Mouse (Mus musculus) kidney, adult 2 months (tissue): ENCODE results near the gene Ndufv1. TPM values are rescaled to one million over a fixed set of nuclear protein-coding genes. Genes with fewer than 3 reads are reported as not detected.

ENCODE experiments used
- DNase-seq: peaks from one replicate; pipeline ENCODE4 v3.0.0; 2021
- H3K27ac ChIP-seq: fragments of 200-500 bp; 2 replicates; pipeline ENCODE4 v1.5.1; 2012; ENCODE audit warnings: low read depth, low read length, control low read depth, inconsistent platforms; ENCODE audit not compliant: insufficient read depth
- H3K27me3 ChIP-seq: fragments of 200-500 bp; replicated peaks from 2 replicates; pipeline ENCODE4 v1.6.1; 2012; ENCODE audit warnings: mild to moderate bottlenecking, moderate library complexity, low read length, inconsistent platforms; ENCODE audit not compliant: control insufficient read depth, insufficient read depth
- H3K36me3 ChIP-seq: fragments of 200-500 bp; 2 replicates; pipeline ENCODE4 v1.6.1; 2012; ENCODE audit warnings: mild to moderate bottlenecking, moderate library complexity, low read length, inconsistent platforms; ENCODE audit not compliant: control insufficient read depth, insufficient read depth
- H3K4me1 ChIP-seq: fragments of 200-500 bp; 2 replicates; pipeline ENCODE4 v1.6.1; 2011; ENCODE audit warnings: low read length; ENCODE audit not compliant: control insufficient read depth, insufficient read depth
- H3K4me3 ChIP-seq: fragments of 200-500 bp; 2 replicates; pipeline ENCODE4 v1.5.1; 2011; ENCODE audit warnings: mild to moderate bottlenecking, low read depth, low read length, control low read depth; ENCODE audit not compliant: insufficient read depth
- CTCF ChIP-seq: fragments of 200-500 bp; conservative IDR thresholded peaks from 2 replicates; pipeline ENCODE4 v1.5.1; 2011; ENCODE audit warnings: low read depth, mild to moderate bottlenecking, control low read depth, low read length, moderate library complexity, mixed read lengths; ENCODE audit not compliant: insufficient read depth, insufficient read length
- POLR2A ChIP-seq: fragments of 200-500 bp; IDR thresholded peaks from one replicate; pipeline ENCODE4 v1.6.1; 2011; ENCODE audit warnings: low read depth, low read length, control low read depth
- WGBS: fragments of 180-500 bp; shearing (Covaris S2); methylation state at CpG from one replicate; pipeline ENCODE4 v1.1.7; 2018; 5-methylcytosine and 5-hydroxymethylcytosine counted together
- polyA plus RNA-seq: library from polyadenylated mRNA; depleted of rRNA; stranded (reverse); fragments of >200 nt; gene quantifications from 2 replicates; pipeline ENCODE4 v1.2.3, GENCODE M21; 2012; rRNA removed

The Ndufv1 gene
- polyA plus RNA-seq, 1 experiment = 532 TPM

DNA sequence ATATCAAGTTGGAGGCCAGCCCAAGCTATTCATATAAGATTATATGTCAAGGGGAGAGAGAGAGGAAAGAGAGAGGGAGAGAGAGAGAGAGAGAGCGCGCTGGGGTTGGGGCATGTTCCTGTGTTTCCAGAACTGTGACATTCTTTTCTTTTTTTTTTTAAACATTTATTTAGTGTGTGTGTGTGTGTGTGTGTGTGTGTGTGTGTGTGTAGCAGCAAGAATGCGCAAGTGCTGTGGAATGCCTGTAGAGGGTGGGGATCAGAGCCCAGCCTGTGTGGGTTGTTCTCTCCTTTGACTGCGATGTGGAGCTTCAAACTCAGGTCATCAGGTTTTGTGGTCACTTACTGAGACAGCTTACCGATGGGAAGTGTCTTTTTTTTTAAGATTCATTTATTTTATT, 52.4 kb downstream of the Ndufv1 start:
- 66% methylated on average over 5 of the region's 5 CpGs for WGBS
- no peak for DNase-seq
- H3K36me3 ChIP-seq = no peaks in the 10 kb centered on the region

DNA sequence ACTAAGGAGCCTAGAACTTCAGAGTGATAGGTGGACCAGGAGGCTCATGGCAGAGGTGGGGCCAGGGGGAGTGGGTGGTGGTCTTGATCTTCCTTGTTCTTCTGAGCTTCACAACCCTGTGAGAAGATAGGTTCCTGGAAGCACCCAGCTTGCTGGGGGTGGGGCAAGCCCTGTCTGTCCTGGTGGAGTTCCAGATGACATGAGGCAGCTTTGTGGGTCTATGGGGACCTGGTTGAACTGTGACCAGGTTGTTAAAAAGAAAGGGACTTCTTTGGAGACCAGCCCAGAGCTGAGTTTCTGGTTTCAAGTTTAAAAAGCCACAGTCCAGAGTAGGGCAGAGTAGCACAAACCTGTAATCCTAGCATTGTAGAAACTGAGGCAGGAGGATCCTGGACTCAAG, 53.6 kb downstream of the Ndufv1 start:
- DNase-seq = peak; percentile 91
- H3K36me3 ChIP-seq = no peaks in the 10 kb centered on the region
- H3K4me3 ChIP-seq = no peak overlapping the region
- no peaks in the 10 kb centered on the region for H3K27me3 ChIP-seq
- peaks cover 10% of the 10 kb centered on the region for H3K4me1 ChIP-seq
- peak overlapping the region; percentile 14; the same call in 1 of the 2 replicates for H3K27ac ChIP-seq
- no peak for TF ChIP-seq POLR2A
- no peak for TF ChIP-seq CTCF

More for the DNA sequence above, 52.4 kb downstream of the Ndufv1 start:
- Histone ChIP-seq H3K4me1 (peaks cover 10% of the 10 kb centered on the region), H3K27ac (no peak overlapping the region), H3K4me3 (no peak overlapping the region), H3K27me3 (no peaks in the 10 kb centered on the region)
- TF ChIP-seq CTCF (no peak), POLR2A (no peak)

DNA sequence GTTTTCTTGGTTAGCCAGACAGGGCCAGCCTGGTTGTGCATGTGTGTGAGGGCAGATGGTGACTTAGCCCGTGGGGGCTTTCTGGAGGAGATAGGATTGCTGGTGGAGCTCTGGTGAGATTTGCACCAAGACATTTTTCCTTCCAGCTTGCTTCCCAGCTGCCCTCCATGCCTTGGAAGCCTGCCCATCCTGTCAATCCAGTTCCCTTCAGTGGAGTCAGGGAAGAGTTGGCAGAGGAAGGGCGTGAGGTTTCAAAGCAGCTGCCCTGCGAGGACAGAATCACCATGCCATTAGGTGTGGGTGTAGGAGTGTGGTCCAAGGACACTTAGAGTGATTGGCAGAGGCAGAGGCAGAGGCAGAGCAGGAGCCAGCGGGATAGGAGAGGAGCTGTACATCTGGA, 54.1 kb downstream of the Ndufv1 start, which contains the start of gene Aldh3b3:
Gene Aldh3b3, plus strand, starts transcription at position 176 of the 400 bp plus-strand sequence.
- DNase-seq = peak; percentile 68
- TF ChIP-seq POLR2A = no peak
- TF ChIP-seq CTCF = no peak

More for the DNA sequence above, 54.1 kb downstream of the Ndufv1 start, which contains the start of gene Aldh3b3:
- Histone ChIP-seq H3K4me1 (peaks cover 10% of the 10 kb centered on the region), H3K27ac (peak within 1 kb of the TSS; percentile 51; the same call in 1 of the 2 replicates), H3K4me3 (no peak within 1 kb of the TSS), H3K36me3 (no peaks in the 10 kb centered on the region), H3K27me3 (no peaks in the 10 kb centered on the region)
- 46% methylated on average over 4 of the region's 4 CpGs for WGBS

Other genes with a start within 250 kb of the Ndufv1 start
- gene Kmt5b, start 245.4 kb downstream of the Ndufv1 start, polyA plus RNA-seq = 12.6 and 12.9 TPM in 2 replicates
- 65.0 and 72.0 TPM in 2 replicates for gene Chka, start 161.0 kb downstream of the Ndufv1 start, polyA plus RNA-seq
- 69.2 and 71.2 TPM in 2 replicates for gene Tcirg1, start 105.7 kb downstream of the Ndufv1 start, polyA plus RNA-seq
- 678 and 742 TPM in 2 replicates for gene Ndufs8, start 100.0 kb downstream of the Ndufv1 start, polyA plus RNA-seq
- 17.4 and 19.4 TPM in 2 replicates for gene Aldh3b1, start 83.0 kb downstream of the Ndufv1 start, polyA plus RNA-seq
- gene Unc93b1, start 77.6 kb downstream of the Ndufv1 start, polyA plus RNA-seq = 52.3 and 55.7 TPM in 2 replicates
- gene Aldh3b3, start 54.2 kb downstream of the Ndufv1 start, polyA plus RNA-seq = 4.7 and 9.2 TPM in 2 replicates
- 2.6 and 3.9 TPM in 2 replicates for gene Aldh3b2, start 40.5 kb downstream of the Ndufv1 start, polyA plus RNA-seq
- 1,670 and 2,218 TPM in 2 replicates for gene Acy3, start 26.2 kb downstream of the Ndufv1 start, polyA plus RNA-seq
- gene Tbx10, start 20.1 kb downstream of the Ndufv1 start, polyA plus RNA-seq = 0.31 and 0.75 TPM in 2 replicates
- 19.9 and 20.9 TPM in 2 replicates for gene Nudt8, start 12.2 kb downstream of the Ndufv1 start, polyA plus RNA-seq
- 1.2 and 1.7 TPM in 2 replicates for gene Gm49405, start 12.2 kb downstream of the Ndufv1 start, polyA plus RNA-seq
- 5.1 and 5.5 TPM in 2 replicates for gene Doc2g, start 9.5 kb downstream of the Ndufv1 start, polyA plus RNA-seq
- gene Gstp1, start 25.2 kb upstream of the Ndufv1 start, polyA plus RNA-seq = 686 and 745 TPM in 2 replicates
- 11.5 and 36.0 TPM in 2 replicates for gene Gstp2, start 33.2 kb upstream of the Ndufv1 start, polyA plus RNA-seq
- 0.72 and 2.3 TPM in 2 replicates for gene Gstp3, start 46.8 kb upstream of the Ndufv1 start, polyA plus RNA-seq
- gene Cabp2, start 68.8 kb upstream of the Ndufv1 start, polyA plus RNA-seq = 0.66 and 0.92 TPM in 2 replicates
- 134 and 138 TPM in 2 replicates for gene Cdk2ap2, start 84.4 kb upstream of the Ndufv1 start, polyA plus RNA-seq
- gene Pitpnm1, start 87.2 kb upstream of the Ndufv1 start, polyA plus RNA-seq = 41.6 and 46.3 TPM in 2 replicates
- gene Aip, start 113.1 kb upstream of the Ndufv1 start, polyA plus RNA-seq = 80.5 and 96.2 TPM in 2 replicates
- 0.03 and 0.05 TPM in 2 replicates for gene Gpr152, start 127.0 kb upstream of the Ndufv1 start, polyA plus RNA-seq
- gene Cabp4, start 131.2 kb upstream of the Ndufv1 start, polyA plus RNA-seq = 0.12 and 0.20 TPM in 2 replicates
- 176 and 181 TPM in 2 replicates for gene Coro1b, start 135.8 kb upstream of the Ndufv1 start, polyA plus RNA-seq
- gene Ptprcap, start 140.8 kb upstream of the Ndufv1 start, polyA plus RNA-seq = 4.7 and 20.0 TPM in 2 replicates
- gene Rps6kb2, start 150.5 kb upstream of the Ndufv1 start, polyA plus RNA-seq = 41.0 and 41.8 TPM in 2 replicates
- 3.8 and 4.0 TPM in 2 replicates for gene Carns1, start 162.7 kb upstream of the Ndufv1 start, polyA plus RNA-seq
- gene Tbc1d10c, start 178.5 kb upstream of the Ndufv1 start, polyA plus RNA-seq = 2.3 and 9.1 TPM in 2 replicates
- gene Ppp1ca, start 179.3 kb upstream of the Ndufv1 start, polyA plus RNA-seq = 484 and 509 TPM in 2 replicates
- 18.4 and 19.2 TPM in 2 replicates for gene Rad9a, start 188.9 kb upstream of the Ndufv1 start, polyA plus RNA-seq
- gene Clcf1, start 201.4 kb upstream of the Ndufv1 start, polyA plus RNA-seq = 13.6 TPM in 2 replicates
- gene AC109138.7, start 201.6 kb upstream of the Ndufv1 start, polyA plus RNA-seq = 3.4 TPM in 1 of 2 replicates, not detected in the other
- 96.1 and 99.8 TPM in 2 replicates for gene Pold4, start 219.1 kb upstream of the Ndufv1 start, polyA plus RNA-seq